Mouse (Mus musculus) layer of hippocampus, adult 18-20 months (tissue): ENCODE measurements around the gene Gm7168. TPM values are rescaled to one million over a fixed set of nuclear protein-coding genes. Genes with fewer than 3 reads are reported as not detected.
"Not testable (repeated sequence)": the region's sequence is repeated elsewhere in the genome, so short reads cannot be mapped to it uniquely, and the experiment has no call there.

ENCODE experiments used
- DNase-seq, 2 experiments: peaks; one replicate each; pipeline ENCODE4 v3.0.0; 2022; ENCODE audit warnings: low spot score in 2 of 2
- long read RNA-seq: library from polyadenylated mRNA; stranded (forward); transcript quantifications from one replicate; pipeline ENCODE4 v2.0.0, GENCODE M21; 2021
- total RNA-seq, 2 experiments: library from RNA; stranded (reverse); gene quantifications; 2 replicates each; pipeline ENCODE4 v1.2.3; 2021

The Gm7168 gene
- total RNA-seq: not detected
- long read RNA-seq: 0 reads

GRCm38 (mm10) chr17:13948073-13948472 is at the start of gene Gm7168:
Gene Gm7168, plus strand, starts transcription at chr17:13948373.
- not testable (repeated sequence) for DNase-seq

- no peak for DNase-seq
Observed at GRCm38 (mm10) chr17:13898838-13899237, 49.3 kb upstream of the Gm7168 start.

- no peak for DNase-seq
Observed at GRCm38 (mm10) chr17:13899241-13899640, 48.9 kb upstream of the Gm7168 start.

- DNase-seq: no peak
Observed at GRCm38 (mm10) chr17:13903793-13904192, 44.4 kb upstream of the Gm7168 start.

GRCm38 (mm10) chr17:13907082-13907481 is 41.1 kb upstream of the Gm7168 start:
- no peak for DNase-seq

- DNase-seq: no peak
Observed at GRCm38 (mm10) chr17:13907681-13908080, 40.5 kb upstream of the Gm7168 start.

GRCm38 (mm10) chr17:13913951-13914350 is 34.2 kb upstream of the Gm7168 start:
- DNase-seq: no peak

GRCm38 (mm10) chr17:13914531-13914930 is 33.6 kb upstream of the Gm7168 start:
- no peak for DNase-seq

- no peak for DNase-seq
Observed at GRCm38 (mm10) chr17:13920771-13921170, 27.4 kb upstream of the Gm7168 start.

GRCm38 (mm10) chr17:13923418-13923817 is 24.8 kb upstream of the Gm7168 start:
- DNase-seq: no peak

GRCm38 (mm10) chr17:13924588-13924987 is 23.6 kb upstream of the Gm7168 start:
- no peak for DNase-seq

GRCm38 (mm10) chr17:13925931-13926330 is 22.2 kb upstream of the Gm7168 start:
- no peak for DNase-seq

GRCm38 (mm10) chr17:13930421-13930820 is 17.8 kb upstream of the Gm7168 start:
- no peak for DNase-seq

GRCm38 (mm10) chr17:13935364-13935763 is 12.8 kb upstream of the Gm7168 start:
- DNase-seq: not testable (repeated sequence)

- no peak for DNase-seq
Observed at GRCm38 (mm10) chr17:13937787-13938186, 10.4 kb upstream of the Gm7168 start.

- no peak for DNase-seq
Observed at GRCm38 (mm10) chr17:13938652-13939051, 9.5 kb upstream of the Gm7168 start.

GRCm38 (mm10) chr17:13939231-13939630 is 8.9 kb upstream of the Gm7168 start:
- DNase-seq: not testable (repeated sequence)

- no peak for DNase-seq
Observed at GRCm38 (mm10) chr17:13940487-13940886, 7.7 kb upstream of the Gm7168 start.

- not testable (repeated sequence) for DNase-seq
Observed at GRCm38 (mm10) chr17:13951570-13951969, 3.4 kb downstream of the Gm7168 start.

GRCm38 (mm10) chr17:13958129-13958528 is 10.0 kb downstream of the Gm7168 start:
- not testable (repeated sequence) for DNase-seq

- not testable (repeated sequence) for DNase-seq
Observed at GRCm38 (mm10) chr17:13962245-13962644, 14.1 kb downstream of the Gm7168 start.

GRCm38 (mm10) chr17:13965048-13965447 is 16.9 kb downstream of the Gm7168 start:
- not testable (repeated sequence) for DNase-seq

- DNase-seq: not testable (repeated sequence)
Observed at GRCm38 (mm10) chr17:13969917-13970316, 21.7 kb downstream of the Gm7168 start.

GRCm38 (mm10) chr17:13970796-13971195 is 22.6 kb downstream of the Gm7168 start:
- not testable (repeated sequence) for DNase-seq
